Mouse (Mus musculus) regulatory T cell (primary cell): Measurements from ENCODE around the gene Zfp36.

ENCODE experiments used
- in situ Hi-C: fragments of 300-600 bp; cut with MboI, MseI; formaldehyde crosslinking; loops from one replicate; pipeline ENCODE4 v1.15.1; 2025; ENCODE audit warnings: high pct_unique_total_duplicates

The Zfp36 gene

GRCm38 (mm10) chr7:28339213-28339917 is 40.7 kb downstream of the Zfp36 start:
- in situ Hi-C loops: no loop called here

DNA sequence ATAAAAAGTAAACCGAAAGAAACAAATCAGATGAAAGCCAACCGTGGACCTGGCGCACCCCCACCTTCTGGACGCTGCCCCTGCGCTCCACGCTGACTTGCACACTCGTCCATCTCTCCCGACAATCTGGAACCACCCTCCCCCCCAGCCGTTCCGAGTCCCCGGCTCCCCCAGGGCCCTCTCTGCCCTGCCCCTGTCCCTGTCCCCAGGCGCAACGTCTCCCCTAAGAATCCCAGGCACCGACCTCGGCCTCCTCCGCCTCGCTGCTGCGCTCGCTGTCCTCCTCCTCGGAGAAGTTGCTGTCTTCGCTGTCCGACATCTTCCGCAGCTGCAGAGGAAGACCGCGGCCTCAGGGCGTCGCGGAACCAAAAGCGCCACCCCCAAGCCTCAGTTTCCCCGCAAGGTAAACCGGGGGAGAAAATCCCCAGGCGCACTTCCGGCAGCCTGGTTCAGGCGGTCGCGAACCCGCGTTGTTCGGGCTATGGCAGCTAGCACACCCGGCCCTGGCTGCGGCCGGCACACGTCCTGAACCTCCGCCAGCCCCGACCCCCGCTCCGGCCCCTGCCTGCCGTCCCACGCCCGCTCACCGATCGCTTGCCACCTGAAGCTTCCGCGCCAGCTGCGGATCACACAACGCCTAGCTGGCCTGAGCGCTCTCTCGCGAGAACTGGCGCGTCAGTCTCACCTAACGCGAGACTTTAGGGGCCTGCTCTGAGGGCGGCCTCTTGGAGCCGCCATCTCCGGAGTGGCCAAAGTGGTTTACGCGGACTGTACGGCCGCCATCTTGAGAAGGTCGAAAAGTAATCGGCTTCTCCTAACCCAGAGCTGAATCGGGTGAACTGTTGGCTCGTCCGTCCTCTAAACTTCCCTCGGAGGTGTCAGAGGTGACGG is 41.7 kb downstream of the Zfp36 start, which contains the start of gene Supt5:
Supt5 (minus strand) TSS at position 639 of the 891 bp plus-strand sequence.
- in situ Hi-C loops: no loop called here

GRCm38 (mm10) chr7:28335471-28335870 is 44.6 kb downstream of the Zfp36 start:
- in situ Hi-C loops: no loop called here

DNA sequence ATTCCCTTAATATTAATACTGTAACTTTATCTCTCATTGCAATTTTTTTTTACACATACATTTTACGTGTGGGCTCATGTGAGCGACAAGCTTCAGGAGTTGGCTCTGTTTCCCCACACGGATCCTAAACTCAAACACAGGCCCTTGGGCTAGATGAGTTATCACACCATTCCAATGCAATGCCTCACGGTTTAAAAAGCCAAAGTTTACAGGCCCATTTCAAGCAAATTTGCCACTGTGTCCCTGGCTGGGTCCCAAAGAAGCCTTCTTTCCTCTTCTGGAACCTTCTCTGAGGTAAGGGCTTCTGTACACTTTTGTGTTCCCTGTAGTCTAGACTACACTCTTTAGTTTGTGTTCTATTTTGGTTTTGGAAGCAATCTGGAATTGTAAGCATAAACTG is 45.5 kb downstream of the Zfp36 start:
- in situ Hi-C loops: no loop called here

DNA sequence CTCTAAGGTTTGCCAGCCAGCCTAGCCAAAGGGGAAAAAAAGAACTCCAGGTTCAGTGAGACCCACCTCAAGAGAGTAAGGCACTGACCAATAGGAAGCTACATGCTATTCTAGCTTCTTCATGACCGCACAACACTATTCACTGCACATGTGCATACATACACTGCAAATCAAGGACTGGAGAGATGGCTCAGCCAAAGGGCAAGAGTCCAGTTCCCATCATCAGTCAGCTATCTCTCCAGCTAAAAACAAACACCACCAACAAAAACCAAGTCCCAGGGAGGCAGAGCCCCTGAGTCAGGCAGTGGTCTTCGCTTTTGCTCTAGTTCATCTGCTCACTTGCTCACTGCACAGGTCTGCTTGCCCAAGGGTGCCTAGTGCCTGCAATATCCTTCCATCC is 51.8 kb downstream of the Zfp36 start:
- in situ Hi-C loops: no loop called here
